Mouse (Mus musculus): ENCODE measurements around the gene Mtf2. TPM values are rescaled to one million over a fixed set of nuclear protein-coding genes. Genes with fewer than 3 reads are reported as not detected.

The Mtf2 gene
- polyA plus RNA-seq, 1 experiment from 2014 or later, result 151 TPM

Other genes with a start within 250 kb of the Mtf2 start
- 0.46 TPM in 1 of 2 replicates, not detected in the other for gene Ube2d2b, start 235.6 kb upstream of the Mtf2 start, polyA plus RNA-seq (2014; fragmentation: Nextera tagmentation; extraction: Ambion mirVana)
- gene Evi5, start 190.6 kb upstream of the Mtf2 start, polyA plus RNA-seq (2014; fragmentation: Nextera tagmentation; extraction: Ambion mirVana), result 48.5 and 59.5 TPM in 2 replicates
- 79.5 and 83.0 TPM in 2 replicates for gene Rpl5, start 165.2 kb upstream of the Mtf2 start, polyA plus RNA-seq (2014; fragmentation: Nextera tagmentation; extraction: Ambion mirVana)
- gene Fam69a, start 78.6 kb upstream of the Mtf2 start, polyA plus RNA-seq (2014; fragmentation: Nextera tagmentation; extraction: Ambion mirVana), result 24.8 and 28.5 TPM in 2 replicates
- 27.3 and 35.0 TPM in 2 replicates for gene Tmed5, start 66.9 kb downstream of the Mtf2 start, polyA plus RNA-seq (2014; fragmentation: Nextera tagmentation; extraction: Ambion mirVana)
- 10.9 and 12.2 TPM in 2 replicates for gene Ccdc18, start 67.2 kb downstream of the Mtf2 start, polyA plus RNA-seq (2014; fragmentation: Nextera tagmentation; extraction: Ambion mirVana)
- gene Dr1, start 203.2 kb downstream of the Mtf2 start, polyA plus RNA-seq (2014; fragmentation: Nextera tagmentation; extraction: Ambion mirVana), result 57.7 and 58.2 TPM in 2 replicates
- gene Pigg, start 246.9 kb downstream of the Mtf2 start, polyA plus RNA-seq (2014; fragmentation: Nextera tagmentation; extraction: Ambion mirVana), result 2.7 and 3.2 TPM in 2 replicates

Data from hindbrain, embryonic 11.5 days (tissue).